Mouse (Mus musculus): ENCODE results near the gene Slc25a44. TPM values are rescaled to one million over a fixed set of nuclear protein-coding genes. Genes with fewer than 3 reads are reported as not detected.
A peak's percentile ranks its signal among the peaks of the same experiment; 100 is the strongest.

Slc25a44 gene
- polyA plus RNA-seq, 1 experiment from 2014 or later = 36.4 TPM

DNA sequence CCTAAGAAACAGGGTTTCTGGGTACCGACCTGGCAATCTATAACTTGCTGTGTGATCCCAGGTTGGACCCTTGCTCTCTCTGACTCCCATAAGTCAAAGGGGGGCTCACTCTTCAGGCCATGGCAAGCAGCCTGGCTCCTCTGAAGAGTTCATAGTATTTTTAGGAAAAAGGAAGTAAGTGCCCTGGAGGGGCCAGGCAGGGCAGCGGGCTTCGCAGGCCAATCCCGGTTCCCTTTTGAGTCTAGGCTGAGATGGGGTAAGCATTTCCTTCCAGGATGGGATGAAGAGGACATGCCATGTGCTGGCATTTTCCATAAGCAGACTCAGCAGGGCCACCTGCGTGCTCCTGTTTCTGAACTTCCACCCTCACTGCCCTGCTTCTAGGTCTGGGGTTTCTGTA is 35.1 kb upstream of the Slc25a44 start:
- Histone ChIP-seq H3K4me2 (replicated peaks) (no peak overlapping the region), H3K9ac (no peak overlapping the region), H3K27me3 (ENCODE audit: control insufficient read depth, insufficient read depth, low read length) (no peaks in the 10 kb centered on the region), H3K27ac (no peak overlapping the region), H3K9me3 (ENCODE audit: control insufficient read depth, low read length) (no peaks in the 10 kb centered on the region), H3K4me1 (replicated peaks; ENCODE audit: control insufficient read depth, insufficient read depth, low read length) (peaks cover 22% of the 10 kb centered on the region), H3K36me3 (replicated peaks; ENCODE audit: control insufficient read depth, insufficient read depth) (no peaks in the 10 kb centered on the region), H3K4me3 (replicated peaks; ENCODE audit: low read length) (no peak overlapping the region)
- 79% methylated on average over 5 of the region's 5 CpGs for WGBS
- ATAC-seq (ENCODE audit: low FRiP score) (no peak), DNase-seq (ENCODE audit: low spot score) (no peak)

DNA sequence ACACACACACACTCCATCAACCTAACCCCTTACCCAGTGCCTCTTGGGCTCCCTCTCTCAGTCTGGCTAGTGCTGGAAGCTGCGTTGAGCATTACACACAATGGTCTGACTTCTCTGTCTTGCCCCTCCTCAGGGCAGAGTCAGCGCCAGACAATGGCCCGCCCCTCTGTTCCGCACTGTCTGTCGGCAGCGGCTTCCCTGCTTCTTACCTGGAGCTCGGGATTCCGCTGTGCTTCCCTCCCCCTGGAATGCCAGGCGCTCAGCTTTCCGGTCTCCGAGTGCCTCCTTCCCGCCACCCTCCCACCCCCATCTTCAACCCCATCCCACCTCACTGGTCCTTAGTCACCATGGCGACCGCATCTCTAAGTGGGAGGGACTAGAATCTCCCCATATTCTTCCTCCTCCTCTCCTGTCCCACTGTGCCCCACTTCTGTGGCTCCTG is 33.9 kb upstream of the Slc25a44 start:
- no peaks in the 10 kb centered on the region for H3K27me3 ChIP-seq (ENCODE audit: control insufficient read depth, insufficient read depth, low read length)
- H3K4me3 ChIP-seq (replicated peaks; ENCODE audit: low read length) = peak overlapping the region; percentile 43
- H3K36me3 ChIP-seq (replicated peaks; ENCODE audit: control insufficient read depth, insufficient read depth) = peaks cover 5% of the 10 kb centered on the region; the same call in 1 of the 2 replicates
- H3K27ac ChIP-seq = peak overlapping the region; percentile 76
- peak overlapping the region; percentile 72 for H3K9ac ChIP-seq
- peak overlapping the region; percentile 86 for H3K4me2 ChIP-seq (replicated peaks)
- peak; percentile 53 for DNase-seq (ENCODE audit: low spot score)
- WGBS = 1% methylated on average over 14 of the region's 14 CpGs
- no peaks in the 10 kb centered on the region for H3K9me3 ChIP-seq (ENCODE audit: control insufficient read depth, low read length)
- peaks cover 22% of the 10 kb centered on the region for H3K4me1 ChIP-seq (replicated peaks; ENCODE audit: control insufficient read depth, insufficient read depth, low read length)
- ATAC-seq (ENCODE audit: low FRiP score) = peak; percentile 81

DNA sequence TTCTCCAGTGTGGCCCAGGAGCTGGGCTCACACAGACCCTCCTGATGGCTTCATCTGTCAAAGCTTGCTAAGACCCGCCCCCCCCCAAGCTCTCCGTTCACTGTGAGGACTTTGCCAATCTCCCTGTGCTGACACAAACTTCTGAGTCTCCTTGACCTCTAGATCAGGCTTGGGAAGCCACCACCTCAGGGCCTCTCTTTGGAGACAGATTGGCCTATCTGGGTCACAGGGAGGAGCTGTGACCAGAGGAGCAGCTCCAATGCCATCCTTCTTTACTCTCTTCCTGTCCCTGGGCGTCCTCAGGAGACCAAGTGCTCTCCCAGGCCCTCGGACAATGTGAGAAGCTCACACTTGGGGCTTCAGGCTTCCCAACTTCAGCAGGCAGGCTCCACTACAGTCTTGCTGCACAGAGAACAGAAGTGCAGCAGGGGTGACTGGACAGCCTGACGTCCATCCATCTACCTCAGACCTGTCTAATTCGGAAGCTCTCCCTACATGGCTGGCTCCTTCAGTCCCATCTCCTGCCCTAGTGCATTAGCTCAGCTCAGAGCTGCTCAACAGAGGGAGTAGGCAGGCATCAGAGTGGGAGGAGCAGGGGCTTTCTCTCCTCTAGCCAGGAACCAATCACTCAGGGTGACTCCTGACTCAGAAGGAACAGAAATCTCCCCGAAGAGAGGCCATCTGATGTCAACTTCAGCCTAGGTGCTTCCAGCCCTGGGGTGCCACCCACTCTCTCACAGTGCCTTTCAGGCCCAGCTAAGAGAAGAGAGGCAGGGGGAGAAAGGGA is 32.0 kb upstream of the Slc25a44 start:
- Histone ChIP-seq H3K4me2 (replicated peaks) (peak overlapping the region; percentile 86), H3K27me3 (ENCODE audit: control insufficient read depth, insufficient read depth, low read length) (no peaks in the 10 kb centered on the region), H3K4me3 (replicated peaks; ENCODE audit: low read length) (peak overlapping the region; percentile 43), H3K9me3 (ENCODE audit: control insufficient read depth, low read length) (no peaks in the 10 kb centered on the region), H3K4me1 (replicated peaks; ENCODE audit: control insufficient read depth, insufficient read depth, low read length) (peaks cover 22% of the 10 kb centered on the region), H3K9ac (peak overlapping the region; percentile 72), H3K27ac (no peak overlapping the region), H3K36me3 (replicated peaks; ENCODE audit: control insufficient read depth, insufficient read depth) (peaks cover 7% of the 10 kb centered on the region; the same call in 1 of the 2 replicates)
- DNase-seq (ENCODE audit: low spot score) (no peak), ATAC-seq (ENCODE audit: low FRiP score) (no peak)
- WGBS = 64% methylated on average over 7 of the region's 7 CpGs

DNA sequence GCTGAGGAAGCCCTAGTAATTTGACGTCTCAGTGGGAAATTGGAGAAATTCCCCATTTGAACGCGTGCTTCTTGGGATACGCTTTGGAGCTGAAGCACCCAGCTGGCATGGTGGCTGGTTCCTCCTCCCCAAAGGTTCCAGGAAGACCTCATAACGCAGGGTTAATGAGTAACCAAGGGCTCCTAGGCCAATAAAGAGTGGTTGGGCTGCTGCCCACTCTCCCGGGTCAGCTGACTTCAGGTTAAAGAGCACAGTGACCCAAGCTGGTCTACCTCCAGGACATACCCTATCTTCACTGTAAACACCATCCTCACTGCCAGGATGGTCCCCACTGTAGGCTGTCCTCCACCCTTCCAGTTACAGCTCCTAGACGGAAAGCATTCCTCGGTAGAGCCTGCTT is 31.4 kb upstream of the Slc25a44 start:
- Histone ChIP-seq H3K4me2 (replicated peaks) (peak overlapping the region; percentile 86), H3K9me3 (ENCODE audit: control insufficient read depth, low read length) (no peaks in the 10 kb centered on the region), H3K4me3 (replicated peaks; ENCODE audit: low read length) (no peak overlapping the region), H3K36me3 (replicated peaks; ENCODE audit: control insufficient read depth, insufficient read depth) (peaks cover 13% of the 10 kb centered on the region), H3K9ac (no peak overlapping the region), H3K27ac (no peak overlapping the region), H3K4me1 (replicated peaks; ENCODE audit: control insufficient read depth, insufficient read depth, low read length) (peaks cover 22% of the 10 kb centered on the region), H3K27me3 (ENCODE audit: control insufficient read depth, insufficient read depth, low read length) (no peaks in the 10 kb centered on the region)
- 83% methylated on average over 8 of the region's 8 CpGs for WGBS
- DNase-seq (ENCODE audit: low spot score) = no peak
- no peak for ATAC-seq (ENCODE audit: low FRiP score)

DNA sequence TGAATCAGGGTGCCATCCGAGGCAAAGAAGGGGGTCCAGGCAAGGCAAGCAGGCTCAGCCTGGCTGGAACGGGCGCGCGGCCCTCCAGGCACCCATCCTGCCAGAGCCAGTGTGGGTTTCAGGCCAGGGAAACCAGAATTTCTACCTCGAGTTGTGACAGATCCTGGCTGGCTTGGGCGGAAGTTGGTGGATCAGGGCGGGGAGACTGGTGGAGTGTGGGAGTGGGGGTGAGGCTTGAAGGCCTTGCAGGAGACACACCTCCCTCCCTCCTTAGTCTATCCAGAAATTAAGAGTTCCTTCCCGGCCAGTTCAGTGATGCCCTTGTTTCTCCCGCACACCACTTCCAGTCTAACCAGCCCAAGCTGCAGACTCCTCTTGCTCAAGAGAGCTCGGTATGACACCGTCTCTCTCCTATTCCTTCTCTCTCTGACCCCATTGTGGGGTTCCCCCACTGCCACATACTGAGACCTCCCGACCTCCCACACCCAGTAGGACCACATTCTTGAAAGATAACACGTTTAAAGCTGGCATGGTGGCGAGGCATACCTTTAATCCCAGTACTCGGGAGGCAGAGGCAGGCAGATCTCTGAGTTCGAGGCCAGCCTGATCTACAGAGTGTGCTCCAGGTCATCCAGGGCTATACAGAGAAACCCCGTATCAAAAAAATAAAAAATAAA is 30.8 kb upstream of the Slc25a44 start:
- Histone ChIP-seq H3K9me3 (ENCODE audit: control insufficient read depth, low read length) (no peaks in the 10 kb centered on the region), H3K27ac (no peak overlapping the region), H3K4me3 (replicated peaks; ENCODE audit: low read length) (no peak overlapping the region), H3K4me1 (replicated peaks; ENCODE audit: control insufficient read depth, insufficient read depth, low read length) (peaks cover 22% of the 10 kb centered on the region), H3K36me3 (replicated peaks; ENCODE audit: control insufficient read depth, insufficient read depth) (peaks cover 17% of the 10 kb centered on the region), H3K4me2 (replicated peaks) (no peak overlapping the region), H3K27me3 (ENCODE audit: control insufficient read depth, insufficient read depth, low read length) (no peaks in the 10 kb centered on the region), H3K9ac (no peak overlapping the region)
- ATAC-seq (ENCODE audit: low FRiP score) = no peak
- DNase-seq (ENCODE audit: low spot score) = no peak
- WGBS = 77% methylated on average over 18 of the region's 18 CpGs

DNA sequence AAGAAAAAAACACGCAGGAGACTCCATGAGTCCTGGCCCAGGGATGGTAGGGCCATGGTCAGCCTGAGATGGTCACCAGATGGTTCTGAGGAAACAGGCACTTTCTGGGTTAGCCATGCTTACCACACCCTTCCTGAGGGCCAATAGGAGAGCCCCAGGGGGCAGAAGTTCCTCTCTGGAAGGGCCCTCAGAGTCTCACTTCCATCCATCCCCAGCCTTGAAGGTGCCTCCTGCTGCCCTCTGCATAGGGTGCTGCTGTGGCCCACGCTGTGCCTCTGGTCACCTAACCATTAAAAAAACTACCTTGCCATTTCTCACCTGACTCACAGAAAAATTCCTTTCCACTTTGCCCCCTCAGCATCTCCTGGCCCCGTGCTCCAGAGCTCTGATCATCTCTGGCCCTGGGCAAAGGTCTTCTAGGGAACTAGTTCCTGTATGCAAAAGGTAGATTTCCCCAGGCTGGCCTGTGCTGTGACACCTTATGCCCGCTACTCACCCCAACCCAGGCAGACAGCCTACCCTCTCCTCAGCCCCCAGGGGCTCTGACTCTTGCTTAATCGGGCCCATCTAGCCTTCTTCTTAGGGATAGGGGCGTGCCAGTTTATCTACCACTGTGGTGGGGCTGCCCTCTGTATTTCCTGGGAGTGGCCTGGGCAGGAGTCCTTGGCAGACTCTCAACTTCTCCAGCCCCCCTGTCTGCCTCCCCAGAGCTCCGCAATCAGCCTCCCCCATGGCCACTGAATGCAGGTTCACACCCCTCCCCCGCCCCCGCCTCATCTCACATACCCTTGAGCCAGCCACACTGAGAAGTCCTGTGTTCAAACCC is 30.0 kb upstream of the Slc25a44 start:
- ATAC-seq (ENCODE audit: low FRiP score) (no peak), DNase-seq (ENCODE audit: low spot score) (no peak)
- Histone ChIP-seq H3K4me3 (replicated peaks; ENCODE audit: low read length) (no peak overlapping the region), H3K9me3 (ENCODE audit: control insufficient read depth, low read length) (no peaks in the 10 kb centered on the region), H3K9ac (no peak overlapping the region), H3K27ac (no peak overlapping the region), H3K36me3 (replicated peaks; ENCODE audit: control insufficient read depth, insufficient read depth) (peaks cover 24% of the 10 kb centered on the region), H3K4me2 (replicated peaks) (no peak overlapping the region), H3K27me3 (ENCODE audit: control insufficient read depth, insufficient read depth, low read length) (no peaks in the 10 kb centered on the region), H3K4me1 (replicated peaks; ENCODE audit: control insufficient read depth, insufficient read depth, low read length) (peaks cover 22% of the 10 kb centered on the region)
- WGBS = 69% methylated on average over 9 of the region's 9 CpGs

DNA sequence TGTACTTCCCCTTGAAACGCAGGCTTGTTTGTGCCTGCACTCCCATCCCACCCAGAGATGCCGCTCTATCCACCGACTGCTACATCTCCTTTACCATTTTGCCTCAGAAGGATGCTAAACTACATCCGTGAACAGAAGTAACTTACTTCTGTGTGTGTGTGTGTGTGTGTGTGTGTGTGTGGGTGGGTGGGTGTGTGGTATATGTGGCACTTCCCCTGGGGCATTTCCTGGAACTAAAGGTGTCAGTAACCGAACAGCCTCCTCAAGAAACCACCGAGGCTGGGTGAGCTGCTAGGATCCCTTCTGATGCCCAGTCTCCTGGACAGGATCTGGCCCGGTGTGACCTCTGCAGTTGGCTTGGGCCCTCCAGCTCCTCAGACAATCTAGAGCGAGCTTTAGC is 29.0 kb upstream of the Slc25a44 start:
- WGBS = 72% methylated on average over 8 of the region's 8 CpGs

DNA sequence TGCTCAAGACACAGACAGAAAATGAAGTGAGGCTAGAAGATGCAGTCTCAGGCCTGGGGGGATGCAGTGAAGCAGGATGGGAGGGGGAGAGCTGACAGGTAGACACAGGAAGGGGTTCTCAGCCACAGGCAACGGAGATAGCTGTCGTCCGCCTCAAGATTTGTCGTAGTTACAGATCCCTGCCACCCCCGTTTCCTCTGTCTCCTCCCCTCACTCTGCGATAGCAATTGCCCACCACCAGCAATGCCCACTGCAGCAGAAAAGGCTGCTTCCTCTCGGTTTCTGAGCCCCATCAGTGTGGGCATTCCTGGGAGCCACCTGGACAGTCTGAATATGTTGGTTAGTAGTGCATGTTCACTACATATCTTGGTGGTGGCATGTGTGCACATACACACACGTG is 28.4 kb upstream of the Slc25a44 start:
- no peak overlapping the region for H3K9ac ChIP-seq
- 65% methylated on average over 8 of the region's 8 CpGs for WGBS
- H3K4me1 ChIP-seq (replicated peaks; ENCODE audit: control insufficient read depth, insufficient read depth, low read length) = peaks cover 22% of the 10 kb centered on the region
- no peak overlapping the region for H3K4me3 ChIP-seq (replicated peaks; ENCODE audit: low read length)
- H3K36me3 ChIP-seq (replicated peaks; ENCODE audit: control insufficient read depth, insufficient read depth) = peaks cover 39% of the 10 kb centered on the region
- no peaks in the 10 kb centered on the region for H3K27me3 ChIP-seq (ENCODE audit: control insufficient read depth, insufficient read depth, low read length)
- H3K9me3 ChIP-seq (ENCODE audit: control insufficient read depth, low read length) = no peaks in the 10 kb centered on the region
- ATAC-seq (ENCODE audit: low FRiP score) = no peak
- H3K27ac ChIP-seq = no peak overlapping the region
- H3K4me2 ChIP-seq (replicated peaks) = no peak overlapping the region
- DNase-seq (ENCODE audit: low spot score) = no peak

More for the DNA sequence above, 29.0 kb upstream of the Slc25a44 start:
- H3K4me1 ChIP-seq (replicated peaks; ENCODE audit: control insufficient read depth, insufficient read depth, low read length) = peaks cover 22% of the 10 kb centered on the region
- DNase-seq (ENCODE audit: low spot score) = no peak
- ATAC-seq (ENCODE audit: low FRiP score) = no peak
- no peak overlapping the region for H3K4me2 ChIP-seq (replicated peaks)
- no peaks in the 10 kb centered on the region for H3K27me3 ChIP-seq (ENCODE audit: control insufficient read depth, insufficient read depth, low read length)
- peaks cover 33% of the 10 kb centered on the region for H3K36me3 ChIP-seq (replicated peaks; ENCODE audit: control insufficient read depth, insufficient read depth)
- no peak overlapping the region for H3K9ac ChIP-seq
- H3K4me3 ChIP-seq (replicated peaks; ENCODE audit: low read length) = no peak overlapping the region
- H3K27ac ChIP-seq = no peak overlapping the region
- no peaks in the 10 kb centered on the region for H3K9me3 ChIP-seq (ENCODE audit: control insufficient read depth, low read length)

DNA sequence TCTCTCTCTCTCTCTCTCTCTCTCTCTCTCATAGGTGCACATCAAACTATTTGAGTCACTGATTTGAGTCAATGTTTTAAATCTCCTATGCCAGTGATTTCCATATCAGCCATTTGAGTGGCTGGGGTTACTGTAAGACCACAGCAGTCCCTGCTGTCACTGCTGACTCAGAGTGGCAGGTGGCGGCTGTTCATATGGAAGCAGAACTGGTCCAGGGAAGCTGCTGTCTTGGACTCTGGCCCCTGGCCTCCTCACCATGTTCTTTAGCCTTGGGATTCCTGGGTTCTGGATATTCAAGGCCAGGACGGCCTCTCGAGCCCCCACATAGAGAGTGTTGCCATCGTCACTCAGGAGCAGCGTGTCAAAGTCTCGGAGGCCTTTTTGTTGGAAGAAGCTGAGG is 27.8 kb upstream of the Slc25a44 start:
- no peak overlapping the region for H3K4me2 ChIP-seq (replicated peaks)
- no peak overlapping the region for H3K4me3 ChIP-seq (replicated peaks; ENCODE audit: low read length)
- peaks cover 46% of the 10 kb centered on the region for H3K36me3 ChIP-seq (replicated peaks; ENCODE audit: control insufficient read depth, insufficient read depth)
- H3K9ac ChIP-seq = no peak overlapping the region
- peaks cover 16% of the 10 kb centered on the region for H3K4me1 ChIP-seq (replicated peaks; ENCODE audit: control insufficient read depth, insufficient read depth, low read length)
- H3K27ac ChIP-seq = no peak overlapping the region
- ATAC-seq (ENCODE audit: low FRiP score) (no peak), DNase-seq (ENCODE audit: low spot score) (no peak)
- WGBS = 74% methylated on average over 6 of the region's 6 CpGs
- no peaks in the 10 kb centered on the region for H3K9me3 ChIP-seq (ENCODE audit: control insufficient read depth, low read length)
- H3K27me3 ChIP-seq (ENCODE audit: control insufficient read depth, insufficient read depth, low read length) = no peaks in the 10 kb centered on the region
